Mouse (Mus musculus) testis, adult 2 months (tissue): Measurements from ENCODE around the gene Cep164.

Source experiments
- CTCF ChIP-seq: fragments of 200-500 bp; IDR thresholded peaks from 2 replicates; pipeline ENCODE4 v1.5.1; 2012; ENCODE audit warnings: low read depth, mild to moderate bottlenecking, inconsistent platforms, low read length, moderate library complexity; ENCODE audit not compliant: control insufficient read depth, insufficient read depth, insufficient replicate concordance
- POLR2A ChIP-seq: fragments of 200-500 bp; IDR thresholded peaks from 2 replicates; pipeline ENCODE4 v1.6.1; 2012; ENCODE audit warnings: low read depth, mild to moderate bottlenecking, inconsistent platforms, low read length, moderate library complexity; ENCODE audit not compliant: control insufficient read depth

GRCm38 (mm10) chr9:45811946-45812345 is 16.5 kb downstream of the Cep164 start:
- TF ChIP-seq CTCF (no peak), POLR2A (no peak)
